Mouse (Mus musculus) G1E (cell line): ENCODE results near the gene Chrm1. TPM values are rescaled to one million over a fixed set of nuclear protein-coding genes. Genes with fewer than 3 reads are reported as not detected.

Experiments used
- ATAC-seq: 2 replicates; pipeline ENCODE4 v1.8.0; 2016; ENCODE audit warnings: mild to moderate bottlenecking; ENCODE audit not compliant: insufficient number of reproducible peaks, poor library complexity, low FRiP score, severe bottlenecking; ENCODE audit errors: extremely low read depth
- DNase-seq: peaks from one replicate; pipeline ENCODE4 v3.0.0; 2012; ENCODE audit warnings: low spot score
- H3K27me3 ChIP-seq: 2 replicates; pipeline ENCODE4 v1.6.1; 2012; ENCODE audit warnings: mild to moderate bottlenecking, low read length, inconsistent platforms; ENCODE audit not compliant: insufficient read depth
- H3K36me3 ChIP-seq: replicated peaks from 2 replicates; pipeline ENCODE3; 2012; ENCODE audit warnings: mild to moderate bottlenecking, inconsistent platforms
- H3K4me1 ChIP-seq: 2 replicates; pipeline ENCODE4 v1.6.1; 2012; ENCODE audit warnings: low read depth, low read length, inconsistent platforms, mixed read lengths; ENCODE audit not compliant: insufficient read depth
- H3K4me3 ChIP-seq: 2 replicates; pipeline ENCODE4 v1.5.1; 2012; ENCODE audit warnings: low read depth, mild to moderate bottlenecking, inconsistent platforms, low read length, moderate library complexity, mixed read lengths
- H3K9me3 ChIP-seq: replicated peaks from 2 replicates; pipeline ENCODE4 v1.6.1; 2012; ENCODE audit warnings: inconsistent platforms
- CTCF ChIP-seq: IDR thresholded peaks from 2 replicates; pipeline ENCODE4 v1.5.1; 2012; ENCODE audit warnings: low read depth, low read length, inconsistent platforms, mixed read lengths
- GATA1 ChIP-seq: IDR thresholded peaks from 2 replicates; pipeline ENCODE4 v1.6.1; 2012; ENCODE audit warnings: borderline replicate concordance, low read length, inconsistent platforms, mixed read lengths
- GATA2 ChIP-seq: IDR thresholded peaks from 2 replicates; pipeline ENCODE4 v1.6.1; 2012; ENCODE audit warnings: low read depth, low read length, inconsistent platforms, borderline replicate concordance
- POLR2AphosphoS5 ChIP-seq: IDR thresholded peaks from 2 replicates; pipeline ENCODE4 v1.6.1; 2012; ENCODE audit warnings: low read depth, low read length, inconsistent platforms; ENCODE audit not compliant: insufficient replicate concordance
- TAL1 ChIP-seq: conservative IDR thresholded peaks from 2 replicates; pipeline ENCODE4 v1.6.1; 2012; ENCODE audit warnings: low read depth, low read length, inconsistent platforms, mixed read lengths
- polyA plus RNA-seq: library from polyadenylated mRNA; stranded (reverse); fragments of >175 nt; gene quantifications from 2 replicates; pipeline ENCODE4 v1.2.3, GENCODE M21; 2012
- total RNA-seq, 2 experiments: library from RNA; stranded (forward) in 1 of 2; stranded (reverse) in 1 of 2; fragments of 200-1000 nt in 1 of 2; fragments of >200 nt in 1 of 2; fragmentation: Nextera tagmentation in 1 of 2; gene quantifications; 2 replicates each; pipeline ENCODE4 v1.2.3; 2014 to 2017

Gene Chrm1
- total and polyA plus RNA-seq, 3 experiments: 0.02 to 0.11 TPM; not detected in 1

DNA sequence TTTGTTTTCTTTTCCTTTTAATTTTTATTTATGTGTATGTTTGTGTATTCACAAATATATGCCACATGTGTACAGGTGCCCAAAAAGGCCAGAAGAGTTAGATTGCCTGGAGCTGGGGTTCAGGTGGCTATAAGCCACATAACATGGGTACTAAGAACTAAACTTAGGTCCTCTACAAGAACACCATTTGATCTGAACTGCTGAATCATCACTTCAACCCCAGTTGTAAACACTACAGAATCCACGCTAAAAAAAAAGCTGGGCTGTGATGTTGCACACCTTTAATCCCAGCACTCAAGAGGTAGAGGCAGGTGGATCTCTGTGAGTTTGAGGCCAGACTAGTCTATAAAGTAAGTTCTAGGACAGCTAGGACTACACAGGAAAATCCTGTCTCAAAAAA lies 57.8 kb downstream of the Chrm1 start:
- no peak for ATAC-seq
- TF ChIP-seq GATA1 (no peak), CTCF (no peak), TAL1 (no peak), GATA2 (no peak), POLR2AphosphoS5 (no peak)
- Histone ChIP-seq H3K9me3 (no peaks in the 10 kb centered on the region), H3K27me3 (no peaks in the 10 kb centered on the region), H3K36me3 (peaks cover 39% of the 10 kb centered on the region), H3K4me1 (peaks cover 54% of the 10 kb centered on the region), H3K4me3 (peak overlapping the region; percentile 45; the same call in 1 of the 2 replicates)
- no peak for DNase-seq

DNA sequence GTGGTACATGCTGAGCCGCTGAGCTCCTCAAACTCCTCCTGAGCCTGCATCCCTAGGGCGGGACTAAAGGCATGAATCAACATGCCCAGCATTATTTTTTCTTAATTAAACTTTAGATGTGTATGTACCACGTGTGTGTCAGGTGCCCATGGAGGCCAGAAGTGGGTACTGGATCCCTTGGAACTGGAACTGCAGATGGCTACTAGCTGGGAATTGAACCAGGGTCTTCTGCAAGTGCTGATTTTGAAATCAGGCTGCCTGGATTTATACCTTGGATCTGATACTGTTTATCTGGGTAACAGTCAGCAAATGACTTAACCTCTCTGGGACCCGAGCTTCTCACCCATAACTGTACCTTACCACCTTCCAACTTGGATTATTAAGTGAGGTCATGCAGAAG lies 58.4 kb downstream of the Chrm1 start:
- ATAC-seq (no peak), DNase-seq (no peak)
- peaks cover 53% of the 10 kb centered on the region for H3K4me1 ChIP-seq

DNA sequence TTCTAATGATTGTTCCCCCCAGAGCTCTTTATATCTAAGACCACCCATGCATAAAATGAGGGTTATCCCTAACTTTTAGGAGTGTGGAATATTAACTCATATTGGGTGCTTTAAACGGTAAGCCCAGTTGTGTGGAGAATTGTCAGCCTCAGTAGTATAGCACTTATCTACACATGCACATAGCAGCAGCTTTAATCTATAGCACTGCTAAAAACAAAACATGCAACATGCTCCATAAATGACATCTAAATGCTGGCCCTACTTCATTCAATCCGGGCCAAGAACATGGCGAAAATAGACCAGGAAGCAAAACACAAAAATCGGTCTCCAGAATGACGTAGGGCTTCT lies 58.9 kb downstream of the Chrm1 start:
- no peak for DNase-seq
- TF ChIP-seq GATA2 (no peak), TAL1 (no peak), CTCF (no peak), GATA1 (no peak), POLR2AphosphoS5 (no peak)
- Histone ChIP-seq H3K4me1 (peaks cover 49% of the 10 kb centered on the region), H3K4me3 (peak overlapping the region; percentile 89), H3K27me3 (no peaks in the 10 kb centered on the region), H3K36me3 (peaks cover 45% of the 10 kb centered on the region), H3K9me3 (no peaks in the 10 kb centered on the region)
- ATAC-seq: no peak

More for the DNA sequence above, 58.4 kb downstream of the Chrm1 start:
- Histone ChIP-seq H3K4me3 (peak overlapping the region; percentile 89), H3K36me3 (peaks cover 44% of the 10 kb centered on the region), H3K9me3 (no peaks in the 10 kb centered on the region), H3K27me3 (no peaks in the 10 kb centered on the region)
- TF ChIP-seq GATA2: no peak
- TF ChIP-seq TAL1: no peak
- no peak for TF ChIP-seq CTCF
- TF ChIP-seq GATA1: no peak
- TF ChIP-seq POLR2AphosphoS5: no peak

DNA sequence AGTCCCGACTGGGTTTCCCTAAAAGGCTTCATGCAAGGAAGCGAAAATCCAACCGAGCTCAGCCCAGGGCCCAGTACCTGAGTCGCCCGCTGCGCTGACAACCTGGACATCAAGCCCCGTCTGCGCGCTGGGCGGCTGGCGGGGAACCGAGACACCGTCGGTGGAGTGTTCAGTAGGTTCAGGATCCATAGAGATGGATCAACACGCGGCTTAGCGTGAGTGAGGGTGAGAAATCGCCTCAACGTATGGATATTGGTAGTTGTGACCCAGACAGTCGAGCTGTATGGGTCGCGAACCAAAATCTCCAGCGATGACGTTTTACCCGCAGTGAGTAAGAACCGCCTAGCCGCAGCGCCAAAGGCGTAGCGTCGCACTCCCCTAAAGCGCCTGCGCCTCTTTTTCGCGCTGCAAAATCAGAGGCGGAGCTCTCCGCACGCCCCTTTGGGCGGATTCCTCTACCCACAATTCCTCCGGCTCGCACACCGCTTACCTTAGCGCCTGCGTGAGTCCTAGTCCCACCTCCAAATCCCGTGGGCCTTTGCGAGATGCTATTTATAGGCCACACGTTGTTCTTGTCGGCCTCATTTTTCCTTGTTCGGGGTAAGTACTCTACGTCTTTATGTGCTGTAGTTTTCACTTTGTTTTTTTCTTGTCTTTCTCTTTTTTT lies 59.5 kb downstream of the Chrm1 start, which contains the start of gene Slc3a2:
TSS of gene Slc3a2 (minus strand) at position 463 of the 667 bp plus-strand sequence.
- ATAC-seq (peak; percentile 85), DNase-seq (peak; percentile 75)
- Histone ChIP-seq H3K27me3 (no peaks in the 10 kb centered on the region), H3K4me3 (peak within 1 kb of the TSS; percentile 89), H3K4me1 (peaks cover 47% of the 10 kb centered on the region), H3K36me3 (peaks cover 45% of the 10 kb centered on the region), H3K9me3 (no peaks in the 10 kb centered on the region)
- TF ChIP-seq TAL1 (no peak), POLR2AphosphoS5 (peak; percentile 96)

DNA sequence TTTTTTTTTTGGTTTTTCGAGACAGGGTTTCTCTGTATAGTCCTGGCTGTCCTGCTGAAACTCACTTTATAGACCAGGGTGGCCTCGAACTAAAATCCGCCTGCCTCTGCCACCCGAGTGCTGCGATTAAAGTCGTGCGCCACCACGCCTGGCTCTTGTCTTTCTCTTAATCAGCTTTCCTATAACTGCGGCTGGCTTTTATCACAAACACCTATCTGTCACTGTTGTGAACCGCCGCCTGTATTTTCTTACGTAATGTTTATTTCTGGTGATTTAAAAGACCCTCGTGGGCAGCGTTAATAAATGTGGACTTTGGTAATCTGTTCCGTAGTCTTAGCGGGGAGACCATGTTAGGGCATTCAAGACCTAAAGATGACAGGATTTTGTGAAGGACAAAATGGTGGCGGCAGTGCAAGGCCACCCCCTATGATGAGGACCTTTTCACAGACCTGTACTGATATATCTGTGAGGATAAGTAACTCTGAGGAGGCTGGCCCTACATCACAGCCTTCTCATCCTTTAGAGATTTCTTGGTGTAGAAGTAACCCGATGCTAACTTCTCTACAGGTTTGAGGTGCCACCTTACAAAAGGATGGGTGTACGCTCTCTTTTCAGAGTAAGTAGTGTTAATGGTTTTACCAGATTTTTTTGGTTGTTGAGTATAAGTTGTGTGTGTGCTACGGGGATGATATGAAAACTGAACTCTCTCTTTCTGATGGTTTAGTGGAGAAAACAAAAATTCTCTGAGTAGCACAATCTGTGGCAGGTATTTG lies 60.2 kb downstream of the Chrm1 start:
- ATAC-seq: no peak
- no peaks in the 10 kb centered on the region for H3K27me3 ChIP-seq
- peaks cover 45% of the 10 kb centered on the region for H3K36me3 ChIP-seq
- no peak for DNase-seq
- peaks cover 41% of the 10 kb centered on the region for H3K4me1 ChIP-seq
- no peaks in the 10 kb centered on the region for H3K9me3 ChIP-seq
- TF ChIP-seq TAL1 (no peak), POLR2AphosphoS5 (peak; percentile 10; the same call in 1 of the 2 replicates)
- peak overlapping the region; percentile 89 for H3K4me3 ChIP-seq

DNA sequence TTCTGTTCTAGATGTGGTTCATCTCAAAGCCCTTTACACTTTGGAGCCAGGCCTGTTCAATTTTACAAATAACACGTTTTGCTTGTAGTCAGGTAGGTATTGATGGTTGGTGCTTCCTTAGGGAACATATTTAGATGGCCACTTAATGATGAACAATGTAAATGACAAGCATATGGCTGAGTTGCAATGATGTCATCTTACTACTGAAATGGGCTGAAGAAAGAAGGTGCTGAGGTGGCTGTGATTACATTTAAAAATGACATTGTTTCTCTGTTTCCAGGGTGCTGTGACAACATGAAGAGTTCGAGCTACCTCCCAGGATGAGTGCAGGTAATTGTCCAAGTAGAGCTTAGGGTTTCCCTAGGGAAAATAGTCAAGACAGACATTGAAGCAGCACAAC lies 60.8 kb downstream of the Chrm1 start:
- Histone ChIP-seq H3K4me1 (peaks cover 38% of the 10 kb centered on the region), H3K9me3 (no peaks in the 10 kb centered on the region)
- DNase-seq: no peak

More for the DNA sequence above, 60.8 kb downstream of the Chrm1 start:
- Histone ChIP-seq H3K36me3 (peaks cover 45% of the 10 kb centered on the region), H3K27me3 (no peaks in the 10 kb centered on the region), H3K4me3 (peak overlapping the region; percentile 89)
- ATAC-seq: no peak
- TF ChIP-seq GATA1 (no peak), POLR2AphosphoS5 (peak; percentile 66; the same call in 1 of the 2 replicates), CTCF (no peak)
